Mouse (Mus musculus): ENCODE measurements around the gene Ankrd33b.

Ankrd33b gene

DNA sequence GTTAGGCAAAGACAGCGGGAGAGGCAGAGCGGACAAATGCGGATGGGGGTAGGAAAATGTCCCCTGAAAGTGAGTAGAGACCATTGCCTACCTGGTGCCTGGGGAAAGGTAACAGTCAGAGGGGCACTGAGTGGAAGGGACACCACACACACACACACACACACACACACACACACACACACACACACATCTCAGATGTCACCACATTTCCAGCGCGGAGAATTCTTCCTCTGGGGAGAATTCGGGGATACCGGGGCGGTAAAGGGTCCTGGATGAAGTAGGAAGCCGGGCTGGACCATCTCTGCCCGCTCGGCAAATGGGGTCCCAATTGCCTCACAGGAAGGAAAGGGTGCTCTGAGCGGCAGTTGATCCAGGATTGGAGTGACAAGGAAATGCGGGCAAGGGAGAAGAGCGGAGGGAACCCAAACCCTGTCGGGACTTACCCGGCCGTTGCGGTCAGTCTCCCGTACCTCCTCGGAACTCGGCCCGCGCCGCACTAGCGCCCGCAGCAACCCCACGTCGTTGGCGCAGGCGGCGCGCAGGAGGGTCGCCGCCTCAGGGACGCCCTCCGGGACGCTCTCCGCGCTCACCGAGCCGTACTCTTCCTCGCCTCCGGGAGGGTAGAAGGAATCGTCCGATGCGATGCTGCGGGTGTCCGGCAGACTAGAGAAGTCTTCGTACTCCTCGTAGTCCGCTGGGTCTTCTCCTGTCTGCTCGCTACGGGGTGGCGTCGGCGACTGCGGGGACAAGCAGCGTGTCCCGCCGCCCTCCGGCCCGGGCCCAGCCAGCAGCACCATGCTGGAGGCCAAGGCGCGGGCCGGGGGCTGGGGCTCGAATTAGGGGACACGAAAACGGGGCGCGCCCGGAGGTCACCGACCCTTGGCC is 688 bp downstream of the Ankrd33b start:
- DNase-seq, result no peak

DNA sequence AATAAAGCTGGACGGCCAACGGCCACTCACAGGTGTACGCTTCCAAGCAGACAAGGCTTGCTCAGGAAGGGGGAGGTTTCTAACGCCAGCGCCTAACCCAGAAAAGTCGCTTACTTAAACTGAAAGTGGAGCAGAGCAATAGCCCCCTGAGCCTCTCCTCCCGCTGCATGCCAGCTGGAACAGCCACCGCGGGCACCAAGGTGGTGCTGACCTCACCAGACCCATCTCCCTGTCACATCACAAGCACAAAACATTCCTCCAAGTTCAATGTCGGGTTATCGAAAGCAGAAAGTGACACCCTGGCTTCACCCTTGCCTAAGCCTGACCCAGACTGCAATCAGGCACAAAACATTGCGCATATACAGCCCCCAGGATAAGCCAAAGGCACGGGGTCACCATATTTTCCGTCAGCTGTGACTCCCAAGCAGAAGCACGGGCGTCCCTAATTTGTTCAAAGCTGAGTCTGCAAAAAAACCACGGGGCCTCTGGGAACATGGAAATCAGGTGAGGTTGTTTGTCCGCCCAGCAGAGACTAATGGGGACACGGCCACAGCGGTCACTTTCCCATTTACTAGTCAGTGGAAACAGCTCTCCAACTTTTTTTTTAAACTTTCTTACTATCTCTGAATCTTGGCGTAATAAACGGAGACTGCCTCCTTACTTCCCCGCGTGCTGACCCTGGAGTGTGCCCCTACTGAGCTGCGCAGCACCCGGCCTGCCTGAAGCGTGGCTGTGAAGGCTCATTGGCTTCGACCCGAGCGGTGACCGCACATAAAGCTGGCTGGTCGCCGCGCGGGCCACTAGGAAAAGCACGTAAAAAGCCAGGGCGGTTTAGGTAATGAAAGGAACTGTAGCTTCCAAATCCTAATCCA is 1.6 kb downstream of the Ankrd33b start:
- peak; percentile 53 for DNase-seq

DNA sequence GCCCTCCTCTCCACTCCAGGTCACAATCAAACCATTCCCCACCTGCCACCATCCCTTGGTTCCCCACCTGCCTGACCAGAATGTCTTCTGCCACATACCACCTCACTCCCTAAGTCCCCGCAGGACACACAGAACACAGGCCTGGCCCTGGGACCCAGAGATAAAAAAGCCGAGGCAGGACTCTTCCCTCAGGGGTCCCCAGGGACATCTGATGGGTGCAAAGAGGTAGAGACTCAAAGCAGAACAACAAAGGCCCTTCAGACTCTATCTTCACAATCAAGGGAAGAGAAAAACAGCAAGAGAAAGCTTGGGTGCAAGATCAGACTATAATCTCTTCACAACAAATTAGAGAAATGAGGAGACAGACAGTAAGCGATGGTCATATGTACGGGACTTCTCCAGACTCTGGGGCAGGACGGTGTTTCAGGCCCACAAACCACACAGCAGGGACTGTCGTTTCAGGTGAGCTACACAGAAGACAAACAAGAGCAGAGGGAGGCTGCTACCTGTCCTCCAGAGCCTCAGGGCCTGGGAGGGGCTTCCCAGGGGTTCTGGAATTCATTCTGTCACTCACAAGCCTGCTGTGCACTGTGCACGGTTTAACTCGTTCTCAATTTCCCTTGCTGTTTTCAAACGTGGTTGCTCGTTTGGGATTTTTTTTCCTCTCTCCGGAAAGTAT is 2.3 kb downstream of the Ankrd33b start:
- no peak for DNase-seq

DNA sequence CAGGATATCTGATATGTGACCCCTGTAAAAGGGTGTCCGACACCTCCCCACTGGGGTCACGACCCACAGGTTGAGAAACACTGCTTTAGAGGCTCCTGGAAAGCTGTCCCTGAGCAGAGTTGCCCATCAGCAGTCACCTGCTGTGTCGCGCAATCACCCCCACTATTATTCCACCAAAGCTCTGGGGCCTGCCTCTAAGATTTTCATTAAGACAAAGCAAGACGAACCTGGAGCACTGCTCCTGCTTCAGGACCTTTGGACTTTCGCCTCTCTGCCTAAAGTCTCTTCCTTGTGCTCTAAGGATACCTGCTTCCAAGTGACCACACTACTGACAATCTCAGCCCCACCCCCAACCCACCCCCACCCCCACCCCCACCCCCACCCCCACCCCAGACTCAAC is 3.1 kb downstream of the Ankrd33b start:
- DNase-seq, result peak; percentile 66

DNA sequence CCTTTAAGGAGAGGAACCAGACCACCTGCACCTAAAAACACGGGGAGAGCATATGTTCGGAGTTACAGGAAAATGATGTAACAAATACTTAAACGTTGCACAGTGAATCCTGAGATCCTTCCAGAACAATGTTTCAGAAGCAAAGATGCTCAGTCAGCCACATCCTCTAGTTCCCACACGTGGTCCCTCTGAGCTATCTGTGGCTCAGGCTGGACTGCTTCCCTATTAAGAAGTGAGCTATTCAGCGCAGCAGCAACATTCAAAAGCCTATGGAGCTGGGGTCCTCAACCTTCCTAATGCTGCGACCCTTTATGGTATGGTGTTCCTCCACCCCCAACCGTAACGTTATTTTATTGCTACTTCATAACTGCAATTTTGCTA is 3.6 kb downstream of the Ankrd33b start:
- no peak for DNase-seq

DNA sequence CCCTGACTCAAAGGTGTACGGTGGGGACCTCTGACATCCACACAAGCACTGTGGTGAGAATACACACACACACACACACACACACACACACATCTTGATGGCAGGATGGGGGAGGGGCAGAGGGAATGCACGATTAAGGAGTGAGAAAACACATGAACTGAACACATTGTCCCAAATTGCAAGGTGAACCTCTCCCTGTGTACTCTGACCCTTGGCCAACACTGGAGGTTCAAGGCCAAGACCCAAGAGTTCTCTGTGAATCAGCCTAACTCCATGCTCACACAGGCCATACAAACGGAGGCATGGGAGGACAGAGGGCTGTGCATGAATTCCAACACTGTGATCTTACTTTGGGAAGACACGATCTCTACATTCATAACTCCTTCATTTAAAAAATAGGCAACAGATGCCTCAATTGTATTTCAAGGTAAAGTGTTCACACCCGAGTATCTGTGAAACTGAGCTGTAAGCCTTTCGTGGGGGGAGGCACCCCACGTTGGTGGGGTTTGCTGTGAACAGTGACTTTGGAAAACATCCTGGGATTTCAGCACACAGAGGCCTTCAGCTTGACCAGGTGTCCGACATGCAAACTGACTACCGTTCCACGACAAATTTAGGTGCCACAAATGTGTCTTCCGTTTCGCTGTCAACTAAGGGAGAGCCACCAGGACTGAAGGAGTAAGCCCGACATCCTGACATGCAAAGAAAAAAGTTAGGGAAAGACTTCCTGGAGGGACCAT is 4.1 kb downstream of the Ankrd33b start:
- no peak for DNase-seq

DNA sequence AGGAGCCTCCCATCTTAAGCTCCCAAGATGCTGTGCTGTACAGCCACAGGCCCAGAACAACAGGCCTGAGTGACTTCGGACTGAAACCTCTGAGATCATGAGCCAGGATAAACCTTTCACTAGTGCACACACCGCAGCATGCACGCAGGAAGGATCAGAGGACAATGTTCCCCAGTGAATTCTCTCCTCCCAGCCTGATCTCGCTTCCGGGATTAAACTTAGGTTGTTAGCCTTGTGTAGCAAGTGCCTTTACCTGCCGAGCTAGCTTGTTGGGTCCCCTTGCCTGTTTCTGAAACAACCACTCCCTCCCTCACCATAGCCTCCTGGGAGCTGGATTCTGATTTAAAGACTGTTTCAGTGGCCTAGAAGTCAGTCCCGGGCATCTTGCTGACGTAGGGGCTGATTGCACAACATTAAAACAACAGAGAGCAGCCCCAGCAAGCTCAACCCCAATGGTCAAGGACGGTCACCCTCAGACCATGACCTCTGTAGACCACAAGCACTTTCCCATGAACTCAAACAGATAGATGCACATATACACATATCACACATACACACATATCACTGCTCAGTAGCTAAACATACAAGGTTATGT is 6.2 kb downstream of the Ankrd33b start:
- DNase-seq, result no peak

DNA sequence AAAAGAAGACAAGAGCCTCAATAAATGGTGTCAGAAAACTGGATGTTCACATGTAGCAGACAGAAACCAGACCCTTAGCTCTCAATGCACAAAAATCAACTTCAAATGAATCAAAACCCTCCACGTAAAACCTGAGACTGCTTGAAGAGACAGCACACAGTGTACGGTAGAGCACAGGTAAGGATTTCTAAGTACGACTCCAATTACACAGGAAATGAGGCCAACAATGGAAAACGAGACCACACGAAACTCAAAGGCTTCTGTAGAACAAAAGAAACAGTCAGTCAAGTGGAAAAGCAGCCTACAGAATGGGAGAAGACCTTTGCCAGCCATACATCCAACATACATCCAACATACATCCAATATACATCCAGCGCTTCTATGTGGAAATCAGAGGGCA is 6.9 kb downstream of the Ankrd33b start:
- no peak for DNase-seq

DNA sequence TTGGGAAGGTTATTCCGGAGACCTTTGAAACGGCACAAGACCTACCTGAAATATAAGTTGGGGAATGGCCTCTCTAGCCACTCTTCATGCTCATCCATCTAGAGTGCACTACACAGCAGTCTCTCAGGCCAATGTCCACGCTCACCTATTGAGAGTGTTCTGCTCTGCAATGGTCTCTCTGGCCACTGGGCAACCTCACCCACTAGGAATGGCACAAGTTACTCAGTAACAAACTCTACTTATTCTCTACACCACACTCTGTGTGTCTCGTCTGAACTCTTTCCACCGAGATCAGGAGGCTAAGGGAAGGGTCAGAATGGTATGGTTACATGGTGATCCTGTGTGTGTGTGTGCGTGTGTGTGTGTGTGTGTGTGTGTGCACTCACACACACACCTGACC is 7.7 kb downstream of the Ankrd33b start:
- DNase-seq, result peak; percentile 80

DNA sequence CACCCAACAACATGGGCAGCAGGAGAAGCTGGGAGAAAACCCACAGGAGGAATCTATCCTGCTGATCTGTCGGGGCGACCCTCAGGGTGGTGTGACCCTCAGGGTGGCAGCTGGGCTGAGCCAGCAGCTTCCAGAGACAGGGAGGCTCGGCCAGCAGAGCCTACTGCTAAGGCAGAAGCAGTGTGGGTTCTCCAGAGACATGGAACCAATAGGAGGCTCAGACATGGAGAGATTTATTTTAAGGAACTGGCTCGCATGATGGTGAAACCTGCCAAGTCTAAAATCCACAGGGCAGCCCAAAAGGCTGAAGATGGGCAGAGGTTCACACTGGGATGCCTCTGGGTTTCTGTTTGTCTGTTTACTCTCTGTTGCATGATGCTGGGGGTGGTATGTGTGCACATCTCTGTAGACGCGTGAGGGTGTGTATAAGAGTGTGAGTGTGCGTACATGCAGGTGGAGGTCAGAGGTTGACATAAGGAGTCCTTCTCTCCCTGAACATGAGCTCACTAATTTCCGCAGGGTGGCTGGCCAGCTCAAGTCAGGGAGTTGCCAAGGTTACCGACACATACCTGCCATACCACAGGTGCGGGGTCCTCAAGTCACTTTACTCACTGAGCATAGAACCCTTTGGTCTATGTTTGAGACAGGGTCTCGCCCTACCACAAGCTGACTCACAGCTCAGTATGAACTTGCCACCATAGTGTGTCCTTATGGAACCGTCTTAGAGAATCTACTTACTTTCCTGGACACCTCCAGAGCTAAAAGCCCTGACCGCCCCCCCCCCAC is 14.8 kb downstream of the Ankrd33b start:
- DNase-seq, result no peak

DNA sequence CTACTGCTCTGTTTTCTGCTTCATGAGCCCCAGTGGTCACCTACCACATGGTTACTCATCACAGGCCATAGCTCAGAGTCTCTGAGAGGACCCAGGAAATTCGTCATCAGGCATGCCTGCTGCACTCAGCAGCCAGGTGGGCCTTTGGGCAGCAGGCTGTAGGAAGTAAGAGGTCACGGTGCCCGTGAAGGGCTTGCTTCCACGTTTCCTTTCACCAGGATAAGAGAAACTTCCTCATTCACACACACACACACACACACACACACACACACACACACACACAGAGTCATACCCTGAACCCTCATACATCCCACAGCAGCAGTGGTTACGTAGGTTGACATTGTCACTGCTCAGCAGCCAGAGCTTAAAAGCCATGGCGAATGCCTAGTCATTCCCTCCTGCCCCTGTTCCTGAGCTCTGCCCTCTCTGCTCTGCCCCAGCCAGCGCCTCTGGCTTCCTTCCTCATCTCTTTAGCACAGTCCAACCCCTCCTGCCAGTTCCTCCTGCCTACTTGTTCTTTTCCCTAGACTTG is 17.6 kb downstream of the Ankrd33b start:
- DNase-seq, result peak; percentile 39

DNA sequence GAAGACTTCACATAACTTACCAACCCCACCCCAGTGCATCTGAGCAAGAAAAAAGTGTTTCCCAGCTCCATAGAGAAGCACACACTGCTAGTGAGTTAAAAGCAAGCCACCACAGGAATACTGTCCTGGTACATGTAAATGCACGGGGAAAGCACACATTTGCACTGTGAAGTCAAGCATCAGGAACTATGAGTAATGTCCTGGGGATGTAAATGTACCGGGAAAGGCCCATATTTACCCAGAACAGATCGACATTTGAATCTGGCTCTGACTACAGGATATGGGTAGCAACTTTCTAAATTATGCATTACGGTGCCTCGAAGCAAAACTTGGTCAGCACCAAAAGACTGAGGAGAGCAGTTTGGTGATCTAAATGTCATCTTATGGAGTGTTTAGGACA is 18.5 kb downstream of the Ankrd33b start:
- no peak for DNase-seq

DNA sequence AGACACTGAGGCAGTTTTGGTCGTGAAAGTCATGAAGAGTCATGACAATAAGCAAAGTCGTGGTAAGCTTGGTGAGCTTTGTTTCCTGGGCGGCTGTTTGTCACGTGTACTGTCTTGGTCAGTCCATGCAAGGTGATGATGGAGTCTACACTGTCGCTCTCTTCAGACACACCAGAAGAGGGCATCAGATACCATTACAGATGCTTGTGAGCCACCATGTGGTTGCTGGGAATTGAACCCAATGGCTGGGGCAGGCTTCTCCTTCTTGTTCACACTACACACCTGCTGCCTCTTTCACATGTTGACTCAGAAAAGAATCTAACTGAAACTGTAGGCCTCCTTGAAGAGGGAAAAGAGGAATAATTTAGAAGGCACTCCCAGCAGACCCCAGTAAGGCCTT is 19.3 kb downstream of the Ankrd33b start:
- no peak for DNase-seq

DNA sequence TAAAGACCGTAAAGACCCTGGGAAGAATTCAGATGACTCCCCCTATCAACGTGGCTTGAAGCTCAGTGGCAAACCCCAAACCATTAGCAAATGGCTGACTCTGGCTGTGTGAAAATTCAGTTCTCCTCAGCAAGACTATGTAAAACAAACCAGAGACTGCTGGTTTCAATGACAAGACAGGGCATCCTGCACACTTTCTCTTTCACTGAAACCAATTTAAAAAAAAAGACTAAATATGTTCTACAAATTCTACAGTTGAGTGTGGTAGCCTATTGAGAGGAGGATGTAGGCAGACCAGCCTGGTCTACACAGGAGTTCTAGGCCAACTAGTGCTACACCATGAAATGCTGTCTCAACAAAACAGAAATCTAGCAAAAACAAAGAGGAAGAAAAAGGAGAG is 21.0 kb downstream of the Ankrd33b start:
- no peak for DNase-seq

DNA sequence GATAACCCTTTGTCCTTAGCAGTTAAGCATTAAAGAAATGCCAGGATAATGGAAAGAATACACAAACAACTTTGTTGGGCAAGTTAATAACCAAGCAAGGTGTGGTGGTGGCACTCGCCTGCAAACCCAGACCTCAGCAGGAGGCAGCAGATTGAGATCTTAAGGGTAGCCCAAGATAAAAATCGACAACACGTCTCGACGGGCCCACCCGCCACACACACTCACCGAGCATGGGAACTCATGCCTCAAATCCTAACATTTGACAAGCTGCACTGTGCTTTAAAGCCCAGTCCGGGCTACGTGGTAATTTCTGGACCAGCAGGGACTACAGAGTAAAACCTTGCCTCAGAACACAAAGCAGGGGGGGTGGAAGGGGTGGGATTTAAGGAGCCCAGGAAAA is 22.2 kb downstream of the Ankrd33b start:
- DNase-seq, result no peak

DNA sequence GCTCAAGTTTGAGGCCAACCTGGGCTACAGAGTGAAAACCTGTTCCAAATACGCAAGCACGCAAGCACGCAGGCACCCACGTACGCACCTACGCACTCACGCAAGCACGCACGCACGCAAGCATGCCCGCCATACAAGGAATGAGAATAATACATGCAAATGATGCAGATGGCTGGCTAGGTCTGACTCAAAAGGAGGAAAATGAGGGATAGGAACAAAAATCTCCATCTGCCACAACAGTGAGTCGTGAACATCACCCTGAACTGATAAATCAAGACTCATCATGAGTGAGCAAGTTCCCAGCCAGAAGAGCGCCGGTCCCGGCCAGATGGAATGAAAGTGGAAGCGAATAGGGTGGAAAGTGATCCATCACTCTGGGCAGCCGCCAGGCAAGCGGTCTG is 22.7 kb downstream of the Ankrd33b start:
- DNase-seq, result no peak

DNA sequence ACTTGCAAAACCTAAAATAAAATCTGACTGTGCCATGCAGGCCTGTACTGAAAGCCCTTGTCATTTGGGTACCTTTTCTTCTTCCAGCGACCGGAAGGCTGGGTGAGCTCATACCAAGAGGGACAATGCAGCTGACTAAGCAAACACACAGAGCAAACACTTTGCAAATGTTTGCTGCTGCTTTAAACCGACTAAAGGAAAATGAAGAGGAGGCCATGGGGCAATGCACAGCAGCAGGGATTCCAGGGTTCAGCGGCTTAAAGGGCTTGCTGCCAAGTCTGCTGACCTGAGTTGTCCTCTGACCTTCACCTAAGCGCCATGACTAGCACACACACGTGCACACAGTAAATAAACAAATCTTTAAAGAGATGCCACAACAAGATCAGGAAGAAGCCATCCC is 23.9 kb downstream of the Ankrd33b start:
- peak; percentile 85 for DNase-seq

DNA sequence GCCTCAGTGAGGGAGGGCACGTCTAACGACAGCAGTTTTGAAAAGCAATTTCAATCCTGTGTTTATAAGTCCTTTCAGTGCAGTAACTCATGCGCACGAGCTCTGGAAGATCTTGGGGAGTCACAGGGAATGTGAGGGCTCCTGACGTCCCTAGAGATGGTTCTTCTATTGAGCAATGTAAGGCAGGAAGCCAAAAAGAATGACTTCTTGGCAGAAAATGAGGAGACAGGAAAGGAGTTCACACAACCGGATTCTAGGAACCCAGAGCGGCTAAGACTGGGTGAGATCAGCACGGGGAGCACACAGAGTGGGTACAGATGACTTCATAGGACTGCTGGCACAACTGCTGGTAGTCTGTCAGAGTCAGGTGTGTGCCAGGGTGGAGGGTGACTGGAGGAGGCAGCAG is 25.0 kb downstream of the Ankrd33b start:
- peak; percentile 59 for DNase-seq

DNA sequence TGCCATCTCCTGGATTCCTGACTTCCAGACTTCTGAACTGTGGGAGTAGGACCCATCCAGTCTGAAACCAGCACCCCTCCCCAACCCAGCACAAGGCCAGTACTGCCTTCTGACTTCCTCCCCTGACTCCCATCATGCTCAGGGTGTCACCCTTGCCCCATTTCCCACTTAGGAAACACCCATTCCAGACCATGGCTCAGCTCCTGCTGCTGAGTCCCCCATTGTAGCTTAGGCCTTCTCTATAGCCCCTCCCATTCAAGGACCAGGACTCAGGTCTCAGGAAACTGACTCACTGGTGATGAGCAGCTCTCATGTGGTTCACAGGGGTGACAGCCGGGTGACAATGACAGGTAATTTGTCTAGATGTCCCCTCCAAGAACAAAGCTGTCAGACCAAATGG is 25.5 kb downstream of the Ankrd33b start:
- DNase-seq, result no peak

DNA sequence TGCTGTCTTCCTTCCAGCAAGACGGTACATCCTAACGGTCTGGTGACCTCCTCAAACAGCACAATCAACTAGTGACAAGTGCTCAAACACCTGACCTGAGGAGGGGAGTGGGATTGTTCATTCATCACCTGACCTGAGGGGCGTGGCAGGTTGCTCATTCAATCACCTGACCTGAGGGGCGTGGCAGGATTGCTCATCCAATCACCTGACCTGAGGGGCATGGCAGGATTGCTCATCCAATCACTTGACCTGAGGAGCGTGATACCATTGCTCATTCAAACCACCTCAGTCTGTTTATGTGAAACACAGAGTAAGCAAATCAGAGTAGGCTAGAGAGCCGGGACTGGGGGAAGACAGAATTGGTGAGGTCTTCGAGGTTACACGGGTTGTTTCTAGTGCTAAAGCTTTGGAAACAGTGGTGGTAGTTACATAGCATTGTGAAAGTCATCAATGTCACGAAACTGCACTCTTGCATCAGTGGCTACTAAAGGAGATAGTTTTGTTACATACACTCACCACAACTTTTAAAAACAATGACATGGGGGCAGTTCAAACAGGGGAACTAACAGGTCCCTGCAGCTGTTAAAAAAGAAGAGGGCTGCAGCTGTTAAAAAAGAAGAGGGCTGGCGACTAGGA is 28.8 kb downstream of the Ankrd33b start:
- no peak for DNase-seq

DNA sequence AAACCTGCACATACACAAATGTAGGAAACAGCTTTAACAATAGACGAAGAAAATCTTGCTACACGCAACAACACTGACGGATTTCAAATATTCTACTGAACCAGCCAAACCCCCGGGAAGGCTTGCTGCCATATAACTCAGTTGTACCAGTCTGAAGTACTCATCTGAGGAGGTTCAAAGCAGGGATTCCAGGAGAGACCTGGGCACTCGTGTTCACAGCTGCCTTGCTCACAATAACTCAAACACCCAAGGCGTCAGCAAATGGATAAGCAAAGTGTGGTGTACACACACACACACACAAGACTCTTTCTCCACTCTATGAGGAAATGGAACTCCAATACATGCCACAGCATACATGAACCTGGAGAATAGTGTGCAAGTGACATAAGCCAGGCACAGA is 29.5 kb downstream of the Ankrd33b start:
- no peak for DNase-seq

All from kidney, adult 11 months (tissue).